Mouse (Mus musculus) megakaryocyte, embryonic 14.5 days (primary cell): Measurements from ENCODE around the gene Rab3il1.

Experiments used
- FLI1 ChIP-seq: IDR thresholded peaks from 2 replicates; pipeline ENCODE4 v1.6.1; 2012; ENCODE audit warnings: low read length, inconsistent platforms, mixed read lengths
- GATA1 ChIP-seq: IDR thresholded peaks from 3 replicates; pipeline ENCODE4 v1.6.1; 2012; ENCODE audit warnings: mixed read lengths, low read length, inconsistent platforms, borderline replicate concordance

DNA sequence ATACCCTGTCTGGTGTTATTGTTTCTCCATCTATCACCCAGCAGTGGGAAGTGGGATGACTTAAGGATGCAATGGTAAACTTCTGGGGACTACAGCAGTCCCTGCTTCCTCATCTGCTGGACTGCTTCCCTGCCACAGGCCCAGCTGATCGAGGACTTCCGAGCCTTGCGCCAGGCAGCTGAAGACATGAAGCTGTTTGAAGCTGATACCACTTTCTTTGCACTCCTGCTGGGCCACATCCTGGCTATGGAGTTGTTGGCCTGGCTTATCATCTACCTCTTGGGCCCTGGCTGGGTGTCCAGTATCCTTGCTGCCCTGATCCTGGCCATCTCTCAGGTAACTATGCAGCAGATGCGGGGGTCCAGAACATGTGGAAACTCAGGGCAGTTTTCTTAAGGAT lies 51.2 kb downstream of the Rab3il1 start:
- TF ChIP-seq GATA1, result no peak
- TF ChIP-seq FLI1, result no peak
